Mouse (Mus musculus): ENCODE results near the gene Ago1. TPM values are rescaled to one million over a fixed set of nuclear protein-coding genes. Genes with fewer than 3 reads are reported as not detected.

Gene Ago1
- total RNA-seq, 2 experiments from 2014 or later: 80.6 to 83.2 TPM

GRCm38 (mm10) chr4:126480288-126480687, 11.9 kb upstream of the Ago1 start:
- no peak for DNase-seq (ENCODE audit: low spot score in 2 of 2)

- no peak for DNase-seq (ENCODE audit: low spot score in 2 of 2)
Observed at GRCm38 (mm10) chr4:126473031-126473430, 4.6 kb upstream of the Ago1 start.

- DNase-seq (ENCODE audit: low spot score in 2 of 2): no peak
Observed at GRCm38 (mm10) chr4:126469334-126469733, 951 bp upstream of the Ago1 start.

- no peak for DNase-seq (ENCODE audit: low spot score in 2 of 2)
Observed at GRCm38 (mm10) chr4:126468925-126469324, 542 bp upstream of the Ago1 start.

GRCm38 (mm10) chr4:126467721-126468284, 580 bp downstream of the Ago1 start:
- DNase-seq (ENCODE audit: low spot score in 2 of 2): peak; percentile 65 to 76

GRCm38 (mm10) chr4:126466251-126466750, 2.1 kb downstream of the Ago1 start:
- no peak for DNase-seq (ENCODE audit: low spot score in 2 of 2)

- peak; percentile 30 to 45 for DNase-seq (ENCODE audit: low spot score in 2 of 2)
Observed at GRCm38 (mm10) chr4:126465843-126466242, 2.5 kb downstream of the Ago1 start.

- no peak for DNase-seq (ENCODE audit: low spot score in 2 of 2)
Observed at GRCm38 (mm10) chr4:126464892-126465235, 3.5 kb downstream of the Ago1 start.

- no peak for DNase-seq (ENCODE audit: low spot score in 2 of 2)
Observed at GRCm38 (mm10) chr4:126464189-126464891, 4.0 kb downstream of the Ago1 start.

GRCm38 (mm10) chr4:126455441-126455840, 12.9 kb downstream of the Ago1 start:
- no peak for DNase-seq (ENCODE audit: low spot score in 2 of 2)

- DNase-seq (ENCODE audit: low spot score in 2 of 2): no peak
Observed at GRCm38 (mm10) chr4:126454547-126455254, 13.7 kb downstream of the Ago1 start.

- no peak for DNase-seq (ENCODE audit: low spot score in 2 of 2)
Observed at GRCm38 (mm10) chr4:126450268-126450667, 18.1 kb downstream of the Ago1 start.

GRCm38 (mm10) chr4:126447126-126447525, 21.3 kb downstream of the Ago1 start:
- DNase-seq (ENCODE audit: low spot score in 2 of 2): no peak

GRCm38 (mm10) chr4:126444528-126444927, 23.9 kb downstream of the Ago1 start:
- no peak for DNase-seq (ENCODE audit: low spot score in 2 of 2)

- no peak for DNase-seq (ENCODE audit: low spot score in 2 of 2)
Observed at GRCm38 (mm10) chr4:126438261-126438660, 30.1 kb downstream of the Ago1 start.

- DNase-seq (ENCODE audit: low spot score in 2 of 2): peak; percentile 38 to 61
Observed at GRCm38 (mm10) chr4:126436268-126436667, 32.1 kb downstream of the Ago1 start.

GRCm38 (mm10) chr4:126434094-126434493, 34.3 kb downstream of the Ago1 start:
- DNase-seq (ENCODE audit: low spot score in 2 of 2): no peak

GRCm38 (mm10) chr4:126433175-126433574, 35.2 kb downstream of the Ago1 start:
- DNase-seq (ENCODE audit: low spot score in 2 of 2): no peak

- no peak for DNase-seq (ENCODE audit: low spot score in 2 of 2)
Observed at GRCm38 (mm10) chr4:126431746-126432145, 36.6 kb downstream of the Ago1 start.

- peak; percentile 94 to 95 for DNase-seq (ENCODE audit: low spot score in 2 of 2)
Observed at GRCm38 (mm10) chr4:126429347-126430079, 38.9 kb downstream of the Ago1 start, which contains the start of gene Ago3. Gene Ago3, minus strand, starts transcription at chr4:126429556.

GRCm38 (mm10) chr4:126428682-126429346, 39.6 kb downstream of the Ago1 start:
- DNase-seq (ENCODE audit: low spot score in 2 of 2): no peak
